Mouse (Mus musculus): ENCODE results near the gene H2afz. TPM values are rescaled to one million over a fixed set of nuclear protein-coding genes. Genes with fewer than 3 reads are reported as not detected.

Gene H2afz
- polyA plus RNA-seq, 1 experiment from 2014 or later, result 2,901 TPM

GRCm38 (mm10) chr3:137863330-137864123, 760 bp upstream of the H2afz start:
- Histone ChIP-seq H3K27ac (peak overlapping the region; percentile 99), H3K9me3 (no peaks in the 10 kb centered on the region), H3K4me2 (peak overlapping the region; percentile 60), H3K9ac (replicated peaks) (peak overlapping the region; percentile 74), H3K4me1 (replicated peaks) (peaks cover 11% of the 10 kb centered on the region), H3K4me3 (replicated peaks) (peak overlapping the region; percentile 86), H3K27me3 (no peaks in the 10 kb centered on the region), H3K36me3 (peaks cover 9% of the 10 kb centered on the region; the same call in 1 of the 2 replicates)
- no peak; the same call in 1 of the 2 replicates for ATAC-seq (ENCODE audit: insufficient number of reproducible peaks, insufficient read depth, low FRiP score, low TSS enrichment, low read depth)
- 35% methylated on average over 22 of the region's 22 CpGs for WGBS

DNA sequence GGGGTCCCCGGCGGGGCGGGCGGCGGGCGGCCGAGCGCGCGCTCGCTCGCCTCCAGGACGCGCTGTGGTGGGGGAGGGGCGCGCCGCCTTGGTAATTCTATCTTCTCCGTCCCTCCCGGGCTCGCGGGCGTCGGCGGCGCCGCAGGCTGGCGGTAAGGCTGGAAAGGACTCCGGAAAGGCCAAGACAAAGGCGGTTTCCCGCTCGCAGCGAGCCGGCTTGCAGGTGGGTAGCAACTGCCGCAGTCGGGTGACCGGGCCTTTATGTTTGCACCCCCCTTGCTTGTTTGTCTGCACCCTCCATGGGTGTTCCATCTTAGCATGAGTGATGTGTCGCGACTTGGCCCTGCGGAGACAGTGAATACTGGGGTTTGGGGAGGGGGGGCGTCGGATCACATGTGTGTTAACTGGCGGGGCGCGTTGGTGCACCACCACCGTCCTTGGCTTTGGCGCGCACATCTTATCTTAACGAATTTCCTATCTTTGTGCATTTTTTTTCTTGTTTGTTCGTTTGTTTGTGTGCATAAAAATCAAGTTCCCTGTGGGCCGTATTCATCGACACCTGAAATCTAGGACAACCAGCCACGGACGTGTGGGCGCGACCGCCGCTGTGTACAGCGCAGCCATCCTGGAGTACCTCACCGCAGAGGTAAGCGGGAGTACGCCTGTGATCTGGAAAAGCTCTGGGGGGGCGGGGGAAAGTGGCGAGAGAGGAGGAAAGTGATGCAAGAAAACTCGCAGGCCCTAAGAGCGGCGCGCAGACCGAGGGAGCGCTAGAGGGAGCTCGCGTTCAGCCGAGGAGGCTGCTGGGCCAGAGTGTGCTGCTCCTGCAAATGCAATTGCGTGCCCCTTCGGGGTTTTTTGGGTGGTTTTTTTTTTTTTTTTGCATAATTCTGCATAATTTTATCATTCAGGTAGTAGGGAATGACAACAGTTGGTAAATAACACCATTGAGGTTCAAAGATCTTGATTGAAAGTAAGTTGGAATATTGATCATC, 998 bp downstream of the H2afz start:
- Histone ChIP-seq H3K27me3 (no peaks in the 10 kb centered on the region), H3K36me3 (peaks cover 9% of the 10 kb centered on the region; the same call in 1 of the 2 replicates), H3K9ac (replicated peaks) (peak overlapping the region; percentile 97), H3K9me3 (no peaks in the 10 kb centered on the region), H3K4me3 (replicated peaks) (peak overlapping the region; percentile 86), H3K4me1 (replicated peaks) (peaks cover 14% of the 10 kb centered on the region), H3K4me2 (peak overlapping the region; percentile 60), H3K27ac (peak overlapping the region; percentile 99)
- under 1% methylated on average over 72 of the region's 74 CpGs for WGBS
- ATAC-seq (ENCODE audit: insufficient number of reproducible peaks, insufficient read depth, low FRiP score, low TSS enrichment, low read depth), result peak; percentile 37

DNA sequence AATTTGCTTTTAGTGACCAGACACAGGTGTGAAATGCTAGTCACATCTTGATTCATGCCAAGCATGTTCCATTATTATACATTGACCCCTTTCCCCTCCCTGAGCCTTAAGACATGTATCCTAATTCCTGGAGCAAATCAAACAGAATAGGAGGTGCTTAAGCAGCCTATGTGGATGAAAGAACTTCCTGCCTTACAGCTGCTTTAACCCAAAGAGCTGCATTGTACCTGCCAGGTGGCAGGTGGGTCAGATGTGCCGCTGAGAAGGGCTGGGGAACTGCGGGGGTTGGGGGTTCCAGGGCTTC, 2.8 kb downstream of the H2afz start:
- H3K4me2 ChIP-seq, result peak overlapping the region; percentile 79
- no peak for ATAC-seq (ENCODE audit: insufficient number of reproducible peaks, insufficient read depth, low FRiP score, low TSS enrichment, low read depth)
- peaks cover 9% of the 10 kb centered on the region; the same call in 1 of the 2 replicates for H3K36me3 ChIP-seq
- H3K9me3 ChIP-seq, result no peaks in the 10 kb centered on the region
- peak overlapping the region; percentile 86 for H3K4me3 ChIP-seq (replicated peaks)
- H3K27ac ChIP-seq, result peak overlapping the region; percentile 99
- H3K9ac ChIP-seq (replicated peaks), result peak overlapping the region; percentile 98
- H3K4me1 ChIP-seq (replicated peaks), result peaks cover 14% of the 10 kb centered on the region
- no peaks in the 10 kb centered on the region for H3K27me3 ChIP-seq
- WGBS, result 0% methylated on average over 2 of the region's 2 CpGs

GRCm38 (mm10) chr3:137867437-137868093, 3.3 kb downstream of the H2afz start, which contains the start of gene Dnajb14:
Dnajb14 (plus strand) TSS chr3:137867675.
- peak within 1 kb of the TSS; percentile 79 for H3K4me2 ChIP-seq
- H3K4me3 ChIP-seq (replicated peaks), result peak within 1 kb of the TSS; percentile 86
- H3K9me3 ChIP-seq, result no peaks in the 10 kb centered on the region
- no peaks in the 10 kb centered on the region for H3K27me3 ChIP-seq
- H3K27ac ChIP-seq, result peak within 1 kb of the TSS; percentile 99
- H3K4me1 ChIP-seq (replicated peaks), result peaks cover 14% of the 10 kb centered on the region
- ATAC-seq (ENCODE audit: insufficient number of reproducible peaks, insufficient read depth, low FRiP score, low TSS enrichment, low read depth), result 0 out of 2 replicates have a peak, but pooled peaks have one; percentile 8
- under 1% methylated on average over 71 of the region's 94 CpGs for WGBS
- H3K9ac ChIP-seq (replicated peaks), result peak within 1 kb of the TSS; percentile 98
- peaks cover 9% of the 10 kb centered on the region; the same call in 1 of the 2 replicates for H3K36me3 ChIP-seq

DNA sequence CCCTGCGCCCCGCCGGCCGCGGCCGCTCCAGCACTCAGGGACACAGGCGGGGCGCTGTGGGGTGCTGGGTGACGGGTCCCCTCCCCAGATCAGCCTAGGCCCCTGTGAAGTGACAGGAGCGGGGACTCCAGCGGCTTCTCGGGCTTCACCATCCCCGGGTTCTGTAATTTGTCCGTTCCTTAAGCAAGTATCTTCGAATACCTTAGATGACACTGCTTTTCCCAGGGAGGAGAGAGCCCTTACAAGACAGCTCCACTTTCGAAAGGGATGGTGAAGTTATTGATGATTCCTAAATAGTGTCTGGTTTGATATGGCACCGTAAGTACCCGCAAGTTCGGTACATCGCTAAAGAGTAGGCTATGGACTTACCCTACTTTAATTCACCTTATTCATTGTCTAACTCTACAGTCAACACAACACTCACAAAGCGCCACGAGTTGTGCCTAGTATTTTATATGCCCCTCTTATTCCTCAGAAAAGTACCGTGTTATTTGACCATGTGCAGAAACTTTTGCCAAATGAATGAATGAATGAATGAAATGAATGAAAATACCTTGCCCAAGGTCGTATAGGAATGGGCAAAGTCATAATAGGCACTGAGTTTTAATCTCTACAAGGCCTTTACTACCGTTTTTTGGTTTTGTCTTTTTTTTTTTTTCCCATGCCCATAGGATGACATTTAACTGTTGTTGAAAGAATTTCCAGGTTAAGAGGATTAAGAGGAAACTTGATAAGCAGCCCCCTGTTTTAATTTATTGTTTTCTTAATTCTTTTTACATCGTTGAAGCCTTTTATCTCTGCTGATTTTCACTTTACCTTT, 4.0 kb downstream of the H2afz start:
- no peak for ATAC-seq (ENCODE audit: insufficient number of reproducible peaks, insufficient read depth, low FRiP score, low TSS enrichment, low read depth)
- no peaks in the 10 kb centered on the region for H3K27me3 ChIP-seq
- peak overlapping the region; percentile 98 for H3K9ac ChIP-seq (replicated peaks)
- peak overlapping the region; percentile 99 for H3K27ac ChIP-seq
- 5% methylated on average over 26 of the region's 26 CpGs for whole genome bisulfite sequencing
- H3K4me2 ChIP-seq, result peak overlapping the region; percentile 79
- no peaks in the 10 kb centered on the region for H3K9me3 ChIP-seq
- peaks cover 9% of the 10 kb centered on the region; the same call in 1 of the 2 replicates for H3K36me3 ChIP-seq
- H3K4me3 ChIP-seq (replicated peaks), result peak overlapping the region; percentile 86
- peaks cover 14% of the 10 kb centered on the region for H3K4me1 ChIP-seq (replicated peaks)

DNA sequence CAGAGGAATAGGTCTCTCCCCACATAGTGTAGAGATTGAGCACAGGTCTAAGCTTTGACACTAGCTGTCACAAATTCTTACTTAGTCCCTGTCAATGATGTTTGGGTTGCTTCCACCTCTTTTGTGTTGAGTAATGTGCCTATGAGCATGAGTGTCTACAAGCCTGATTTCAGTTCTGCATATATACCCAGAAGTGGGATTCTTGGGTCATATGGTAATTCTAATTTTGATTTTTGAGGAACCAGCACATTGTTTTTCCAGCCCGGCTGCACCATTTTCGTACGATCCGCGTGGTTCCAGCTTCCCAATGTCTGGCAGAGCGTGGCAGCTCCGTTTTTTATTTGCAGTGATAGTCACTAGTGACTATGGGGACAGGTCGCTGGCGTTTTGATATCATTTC, 5.1 kb downstream of the H2afz start:
- no peak overlapping the region; the same call in 1 of the 2 replicates for H3K4me2 ChIP-seq

DNA sequence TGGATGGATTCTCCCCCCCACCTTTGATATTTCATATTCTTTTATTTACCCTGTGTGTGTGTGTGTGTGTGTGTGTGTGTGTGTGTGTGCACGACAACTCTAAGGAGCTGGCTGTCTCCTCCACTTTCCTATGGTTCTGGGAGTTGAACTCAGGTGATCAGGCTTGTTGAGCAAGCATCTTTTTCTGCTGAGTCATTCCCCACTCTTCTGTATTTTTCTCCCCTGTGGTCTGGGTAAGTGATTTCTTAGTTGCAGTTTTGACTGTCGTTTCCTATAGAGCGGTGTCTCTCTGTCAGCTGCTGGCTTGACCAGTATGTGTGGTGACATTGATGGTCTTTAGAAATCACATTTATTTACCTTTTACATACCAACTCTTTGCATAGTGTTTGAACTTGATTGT, 15.0 kb downstream of the H2afz start:
- H3K4me3 ChIP-seq (replicated peaks), result no peak overlapping the region
- WGBS, result 81% methylated on average over 3 of the region's 3 CpGs
- no peaks in the 10 kb centered on the region for H3K27me3 ChIP-seq
- H3K36me3 ChIP-seq, result peaks cover 7% of the 10 kb centered on the region; the same call in 1 of the 2 replicates
- H3K27ac ChIP-seq, result no peak overlapping the region
- H3K4me1 ChIP-seq (replicated peaks), result no peaks in the 10 kb centered on the region
- no peak for ATAC-seq (ENCODE audit: insufficient number of reproducible peaks, insufficient read depth, low FRiP score, low TSS enrichment, low read depth)
- no peak overlapping the region for H3K9ac ChIP-seq (replicated peaks)
- no peak overlapping the region for H3K4me2 ChIP-seq
- no peaks in the 10 kb centered on the region for H3K9me3 ChIP-seq

More for the DNA sequence above, 5.1 kb downstream of the H2afz start:
- no peak overlapping the region for H3K4me3 ChIP-seq (replicated peaks)
- H3K9me3 ChIP-seq, result no peaks in the 10 kb centered on the region
- H3K9ac ChIP-seq (replicated peaks), result no peak overlapping the region
- H3K36me3 ChIP-seq, result peaks cover 13% of the 10 kb centered on the region; the same call in 1 of the 2 replicates
- H3K27me3 ChIP-seq, result no peaks in the 10 kb centered on the region
- ATAC-seq (ENCODE audit: insufficient number of reproducible peaks, insufficient read depth, low FRiP score, low TSS enrichment, low read depth), result no peak
- H3K27ac ChIP-seq, result no peak overlapping the region
- WGBS, result 94% methylated on average over 9 of the region's 9 CpGs
- peaks cover 14% of the 10 kb centered on the region for H3K4me1 ChIP-seq (replicated peaks)

DNA sequence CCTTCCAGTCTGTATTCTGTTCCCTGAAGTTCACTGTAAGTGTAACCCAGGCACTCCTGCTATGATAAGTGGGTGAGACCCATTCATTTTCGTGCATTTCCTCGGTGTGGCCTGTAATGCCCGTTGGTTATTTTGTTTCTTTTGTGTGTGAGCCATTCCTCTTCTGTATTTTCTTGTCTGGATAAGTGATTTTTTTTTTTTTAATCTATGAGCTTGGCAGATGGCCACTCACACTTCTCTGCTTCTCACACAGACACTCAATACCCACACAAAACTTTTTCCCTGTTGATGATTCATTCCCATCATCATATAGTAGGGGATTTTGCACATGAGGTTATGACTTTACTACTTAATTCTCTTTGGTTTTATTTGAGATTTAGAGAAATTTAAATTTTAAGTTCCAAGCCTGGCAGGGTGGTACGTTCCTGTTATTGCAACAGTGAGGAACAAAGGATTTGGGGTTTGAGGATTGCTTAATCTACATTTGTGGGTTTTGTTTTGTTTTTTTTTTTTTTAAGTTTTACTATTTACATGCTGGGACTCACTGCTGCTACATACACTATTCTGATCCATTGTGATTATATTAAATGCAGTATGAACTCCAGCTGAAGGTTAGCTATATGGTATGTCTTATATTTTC, 15.9 kb downstream of the H2afz start:
- no peak for ATAC-seq (ENCODE audit: insufficient number of reproducible peaks, insufficient read depth, low FRiP score, low TSS enrichment, low read depth)
- no peaks in the 10 kb centered on the region for H3K9me3 ChIP-seq
- H3K27ac ChIP-seq, result no peak overlapping the region
- H3K36me3 ChIP-seq, result peaks cover 10% of the 10 kb centered on the region; the same call in 1 of the 2 replicates
- H3K27me3 ChIP-seq, result no peaks in the 10 kb centered on the region
- H3K4me1 ChIP-seq (replicated peaks), result no peaks in the 10 kb centered on the region
- no peak overlapping the region for H3K4me3 ChIP-seq (replicated peaks)
- no peak overlapping the region for H3K9ac ChIP-seq (replicated peaks)
- H3K4me2 ChIP-seq, result no peak overlapping the region
- 91% methylated on average over 4 of the region's 4 CpGs for WGBS

DNA sequence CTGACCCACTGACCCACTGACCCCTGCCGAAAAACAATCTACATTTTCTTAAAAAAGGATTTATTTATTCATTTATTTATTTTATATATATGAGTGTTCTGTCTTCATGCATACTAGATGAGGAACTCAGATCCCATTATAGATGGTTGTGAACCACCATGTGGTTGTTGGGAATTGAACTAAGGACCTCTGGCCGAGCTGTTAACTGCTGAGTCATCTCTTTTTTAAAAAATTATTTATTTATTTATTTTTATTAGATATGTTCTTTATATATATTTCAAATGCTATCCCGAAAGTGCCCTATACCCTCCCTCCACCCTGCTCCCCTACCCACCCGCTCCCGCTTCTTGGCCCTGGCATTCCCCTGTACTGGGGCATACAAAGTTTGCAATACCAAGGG, 16.8 kb downstream of the H2afz start:
- ATAC-seq (ENCODE audit: insufficient number of reproducible peaks, insufficient read depth, low FRiP score, low TSS enrichment, low read depth), result no peak

DNA sequence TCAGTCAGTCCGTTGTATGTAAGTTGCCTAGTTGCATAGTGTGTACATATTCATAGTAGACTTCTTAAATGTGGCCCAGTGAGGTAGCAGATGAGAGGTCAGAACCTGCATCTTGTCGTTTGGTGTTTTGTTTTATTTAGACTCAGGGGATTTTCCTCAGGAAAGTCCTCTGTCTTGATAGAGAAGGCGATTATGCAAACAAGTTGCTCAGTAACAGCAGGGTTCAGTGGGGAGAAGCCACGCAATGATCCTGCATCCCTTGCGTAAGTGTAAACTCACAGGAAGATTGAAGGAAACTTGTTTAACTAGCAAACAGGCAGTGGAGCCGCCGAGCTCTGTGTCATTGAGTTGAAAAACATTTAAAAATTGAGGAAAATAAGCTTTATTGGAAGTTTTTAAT, 23.7 kb downstream of the H2afz start:
- 82% methylated on average over 7 of the region's 7 CpGs for WGBS
- no peaks in the 10 kb centered on the region for H3K4me1 ChIP-seq (replicated peaks)
- no peak overlapping the region for H3K27ac ChIP-seq
- H3K4me3 ChIP-seq (replicated peaks), result no peak overlapping the region
- H3K9me3 ChIP-seq, result no peaks in the 10 kb centered on the region
- H3K36me3 ChIP-seq, result peaks cover 38% of the 10 kb centered on the region
- ATAC-seq (ENCODE audit: insufficient number of reproducible peaks, insufficient read depth, low FRiP score, low TSS enrichment, low read depth), result no peak
- no peak overlapping the region for H3K4me2 ChIP-seq
- no peaks in the 10 kb centered on the region for H3K27me3 ChIP-seq
- H3K9ac ChIP-seq (replicated peaks), result no peak overlapping the region

More for the DNA sequence above, 16.8 kb downstream of the H2afz start:
- 95% methylated on average over 5 of the region's 5 CpGs for WGBS
- Histone ChIP-seq H3K27me3 (no peaks in the 10 kb centered on the region), H3K9ac (replicated peaks) (no peak overlapping the region), H3K4me3 (replicated peaks) (no peak overlapping the region), H3K27ac (no peak overlapping the region), H3K4me2 (no peak overlapping the region), H3K9me3 (no peaks in the 10 kb centered on the region), H3K36me3 (peaks cover 10% of the 10 kb centered on the region; the same call in 1 of the 2 replicates), H3K4me1 (replicated peaks) (no peaks in the 10 kb centered on the region)

All from limb, embryonic 12.5 days (tissue).